Mouse (Mus musculus): ENCODE results near the gene Rgsl1.
"Not testable (repeated sequence)": the region's sequence is repeated elsewhere in the genome, so short reads cannot be mapped to it uniquely, and the experiment has no call there.

Rgsl1 gene

GRCm38 (mm10) chr1:153844042-153844441 lies at the start of gene Rgsl1:
Gene Rgsl1, minus strand, starts transcription at chr1:153844142.
- no peak for DNase-seq (ENCODE audit: low spot score)

- no peak for DNase-seq (ENCODE audit: low spot score)
These were observed 47.5 kb upstream of the Rgsl1 start, which contains the start of gene Teddm1a for GRCm38 (mm10) chr1:153891442-153891841. Gene Teddm1a, plus strand, starts transcription at chr1:153891742.

GRCm38 (mm10) chr1:153890121-153890520 lies 46.2 kb upstream of the Rgsl1 start:
- no peak for DNase-seq (ENCODE audit: low spot score)

- no peak for DNase-seq (ENCODE audit: low spot score)
These were observed 42.2 kb upstream of the Rgsl1 start for GRCm38 (mm10) chr1:153886024-153886633.

- not testable (repeated sequence) for DNase-seq (ENCODE audit: low spot score)
These were observed 36.4 kb upstream of the Rgsl1 start for GRCm38 (mm10) chr1:153880391-153880790.

- no peak for DNase-seq (ENCODE audit: low spot score)
These were observed 30.1 kb upstream of the Rgsl1 start, which contains the start of gene Teddm1b for GRCm38 (mm10) chr1:153874045-153874444. Gene Teddm1b, plus strand, starts transcription at chr1:153874345.

- no peak for DNase-seq (ENCODE audit: low spot score)
These were observed 12.0 kb upstream of the Rgsl1 start for GRCm38 (mm10) chr1:153855946-153856345.

- not testable (repeated sequence) for DNase-seq (ENCODE audit: low spot score)
These were observed 8.8 kb upstream of the Rgsl1 start for GRCm38 (mm10) chr1:153852696-153853095.

GRCm38 (mm10) chr1:153846867-153847266 lies 2.9 kb upstream of the Rgsl1 start:
- DNase-seq (ENCODE audit: low spot score): peak; percentile 82

- DNase-seq (ENCODE audit: low spot score): no peak
These were observed 2.5 kb upstream of the Rgsl1 start for GRCm38 (mm10) chr1:153846420-153846819.

- no peak for DNase-seq (ENCODE audit: low spot score)
These were observed 1.7 kb downstream of the Rgsl1 start for GRCm38 (mm10) chr1:153842121-153842740.

- no peak for DNase-seq (ENCODE audit: low spot score)
These were observed 7.9 kb downstream of the Rgsl1 start for GRCm38 (mm10) chr1:153836036-153836435.

- DNase-seq (ENCODE audit: low spot score): no peak
These were observed 13.2 kb downstream of the Rgsl1 start for GRCm38 (mm10) chr1:153830746-153831145.

GRCm38 (mm10) chr1:153820216-153820615 lies 23.7 kb downstream of the Rgsl1 start:
- no peak for DNase-seq (ENCODE audit: low spot score)

- DNase-seq (ENCODE audit: low spot score): peak; percentile 7
These were observed 29.7 kb downstream of the Rgsl1 start for GRCm38 (mm10) chr1:153814278-153814677.

GRCm38 (mm10) chr1:153807390-153807993 lies 36.5 kb downstream of the Rgsl1 start:
- DNase-seq (ENCODE audit: low spot score): peak; percentile 69

- DNase-seq (ENCODE audit: low spot score): no peak
These were observed 40.4 kb downstream of the Rgsl1 start for GRCm38 (mm10) chr1:153803530-153803929.

- DNase-seq (ENCODE audit: low spot score): no peak
These were observed 41.3 kb downstream of the Rgsl1 start for GRCm38 (mm10) chr1:153802691-153803090.

- no peak for DNase-seq (ENCODE audit: low spot score)
These were observed 49.7 kb downstream of the Rgsl1 start for GRCm38 (mm10) chr1:153794241-153794640.

- no peak for DNase-seq (ENCODE audit: low spot score)
These were observed 53.2 kb downstream of the Rgsl1 start for GRCm38 (mm10) chr1:153790708-153791107.

- no peak for DNase-seq (ENCODE audit: low spot score)
These were observed 58.3 kb downstream of the Rgsl1 start for GRCm38 (mm10) chr1:153785608-153786007.

- no peak for DNase-seq (ENCODE audit: low spot score)
These were observed 60.6 kb downstream of the Rgsl1 start for GRCm38 (mm10) chr1:153783339-153783738.

GRCm38 (mm10) chr1:153778205-153778604 lies 65.7 kb downstream of the Rgsl1 start:
- DNase-seq (ENCODE audit: low spot score): no peak
